Mouse (Mus musculus) cerebellum, adult 9-10 months (tissue): ENCODE results near the gene Serinc1.

Experiments used
- DNase-seq: peaks from one replicate; pipeline ENCODE4 v3.0.0; 2022

The Serinc1 gene

GRCm38 (mm10) chr10:57484741-57485140 is 47.6 kb downstream of the Serinc1 start:
- no peak for DNase-seq

GRCm38 (mm10) chr10:57481717-57482116 is 50.6 kb downstream of the Serinc1 start:
- no peak for DNase-seq

- no peak for DNase-seq
These were observed 55.0 kb downstream of the Serinc1 start for GRCm38 (mm10) chr10:57477121-57477843.
